Mouse (Mus musculus): ENCODE data around the gene Mfap2. TPM values are rescaled to one million over a fixed set of nuclear protein-coding genes. Genes with fewer than 3 reads are reported as not detected.
A peak's percentile ranks its signal among the peaks of the same experiment; 100 is the strongest.

Mfap2 gene
- polyA plus RNA-seq, 1 experiment: 173 TPM

- H3K4me1 ChIP-seq (ENCODE audit: control insufficient read depth, insufficient read depth, low read length): peaks cover 4% of the 10 kb centered on the region
- WGBS: 83% methylated on average over 13 of the region's 13 CpGs
- no peak for DNase-seq
- H3K4me3 ChIP-seq (replicated peaks; ENCODE audit: extremely low read depth, low read depth, low read length): no peak overlapping the region
- TF ChIP-seq POLR2A (IDR thresholded peaks at IDR 0.05; ENCODE audit: borderline replicate concordance, extremely low read depth, low read depth, low read length): no peak
- no peak for TF ChIP-seq CTCF (IDR thresholded peaks at IDR 0.05; ENCODE audit: insufficient read depth, low read length)
Observed at GRCm38 (mm10) chr4:141005983-141006382, 4.2 kb upstream of the Mfap2 start.

- Histone ChIP-seq H3K4me3 (replicated peaks; ENCODE audit: extremely low read depth, low read depth, low read length) (no peak overlapping the region), H3K4me1 (ENCODE audit: control insufficient read depth, insufficient read depth, low read length) (peaks cover 11% of the 10 kb centered on the region)
- DNase-seq: peak; percentile 51
- WGBS: 47% methylated on average over 8 of the region's 8 CpGs
- no peak for TF ChIP-seq CTCF (IDR thresholded peaks at IDR 0.05; ENCODE audit: insufficient read depth, low read length)
- 0 out of 2 replicates have a peak, but pooled peaks have one; percentile 60 for TF ChIP-seq POLR2A (IDR thresholded peaks at IDR 0.05; ENCODE audit: borderline replicate concordance, extremely low read depth, low read depth, low read length)
Observed at GRCm38 (mm10) chr4:141008028-141008427, 2.2 kb upstream of the Mfap2 start.

- Histone ChIP-seq H3K4me3 (replicated peaks; ENCODE audit: extremely low read depth, low read depth, low read length) (peak overlapping the region; percentile 86), H3K4me1 (ENCODE audit: control insufficient read depth, insufficient read depth, low read length) (peaks cover 11% of the 10 kb centered on the region)
- peak; percentile 58; the same call in 1 of the 2 replicates for TF ChIP-seq POLR2A (IDR thresholded peaks at IDR 0.05; ENCODE audit: borderline replicate concordance, extremely low read depth, low read depth, low read length)
- no peak for TF ChIP-seq CTCF (IDR thresholded peaks at IDR 0.05; ENCODE audit: insufficient read depth, low read length)
- under 1% methylated on average over 26 of the region's 26 CpGs for WGBS
- no peak for DNase-seq
Observed at GRCm38 (mm10) chr4:141010526-141010925, 308 bp downstream of the Mfap2 start.

- 6% methylated on average over 17 of the region's 17 CpGs for WGBS
- no peak for TF ChIP-seq CTCF (IDR thresholded peaks at IDR 0.05; ENCODE audit: insufficient read depth, low read length)
- no peak for TF ChIP-seq POLR2A (IDR thresholded peaks at IDR 0.05; ENCODE audit: borderline replicate concordance, extremely low read depth, low read depth, low read length)
- Histone ChIP-seq H3K4me3 (replicated peaks; ENCODE audit: extremely low read depth, low read depth, low read length) (peak overlapping the region; percentile 86), H3K4me1 (ENCODE audit: control insufficient read depth, insufficient read depth, low read length) (peaks cover 11% of the 10 kb centered on the region)
- DNase-seq: no peak
Observed at GRCm38 (mm10) chr4:141010941-141011429, 767 bp downstream of the Mfap2 start.

- DNase-seq: no peak
- TF ChIP-seq POLR2A (IDR thresholded peaks at IDR 0.05; ENCODE audit: borderline replicate concordance, extremely low read depth, low read depth, low read length) (no peak), CTCF (IDR thresholded peaks at IDR 0.05; ENCODE audit: insufficient read depth, low read length) (no peak)
- peaks cover 11% of the 10 kb centered on the region for H3K4me1 ChIP-seq (ENCODE audit: control insufficient read depth, insufficient read depth, low read length)
- H3K4me3 ChIP-seq (replicated peaks; ENCODE audit: extremely low read depth, low read depth, low read length): peak overlapping the region; percentile 86
- 36% methylated on average over 14 of the region's 14 CpGs for WGBS
Observed at GRCm38 (mm10) chr4:141011556-141012328, 1.5 kb downstream of the Mfap2 start.

- DNase-seq: no peak
- Histone ChIP-seq H3K4me1 (ENCODE audit: control insufficient read depth, insufficient read depth, low read length) (peaks cover 11% of the 10 kb centered on the region), H3K4me3 (replicated peaks; ENCODE audit: extremely low read depth, low read depth, low read length) (no peak overlapping the region)
- TF ChIP-seq POLR2A (IDR thresholded peaks at IDR 0.05; ENCODE audit: borderline replicate concordance, extremely low read depth, low read depth, low read length) (no peak), CTCF (IDR thresholded peaks at IDR 0.05; ENCODE audit: insufficient read depth, low read length) (no peak)
- 71% methylated on average over 10 of the region's 10 CpGs for WGBS
Observed at GRCm38 (mm10) chr4:141012558-141012957, 2.3 kb downstream of the Mfap2 start.

GRCm38 (mm10) chr4:141014114-141014513 lies 3.9 kb downstream of the Mfap2 start:
- TF ChIP-seq CTCF (IDR thresholded peaks at IDR 0.05; ENCODE audit: insufficient read depth, low read length) (no peak), POLR2A (IDR thresholded peaks at IDR 0.05; ENCODE audit: borderline replicate concordance, extremely low read depth, low read depth, low read length) (no peak)
- 79% methylated on average over 8 of the region's 8 CpGs for WGBS
- DNase-seq: no peak
- Histone ChIP-seq H3K4me3 (replicated peaks; ENCODE audit: extremely low read depth, low read depth, low read length) (no peak overlapping the region), H3K4me1 (ENCODE audit: control insufficient read depth, insufficient read depth, low read length) (peaks cover 11% of the 10 kb centered on the region)

GRCm38 (mm10) chr4:141014856-141015255 lies 4.6 kb downstream of the Mfap2 start:
- TF ChIP-seq POLR2A (IDR thresholded peaks at IDR 0.05; ENCODE audit: borderline replicate concordance, extremely low read depth, low read depth, low read length) (no peak), CTCF (IDR thresholded peaks at IDR 0.05; ENCODE audit: insufficient read depth, low read length) (no peak)
- 82% methylated on average over 11 of the region's 11 CpGs for WGBS
- H3K4me3 ChIP-seq (replicated peaks; ENCODE audit: extremely low read depth, low read depth, low read length): no peak overlapping the region
- DNase-seq: no peak
- H3K4me1 ChIP-seq (ENCODE audit: control insufficient read depth, insufficient read depth, low read length): peaks cover 10% of the 10 kb centered on the region

GRCm38 (mm10) chr4:141015356-141015755 lies 5.1 kb downstream of the Mfap2 start:
- TF ChIP-seq POLR2A (IDR thresholded peaks at IDR 0.05; ENCODE audit: borderline replicate concordance, extremely low read depth, low read depth, low read length) (no peak), CTCF (IDR thresholded peaks at IDR 0.05; ENCODE audit: insufficient read depth, low read length) (no peak)
- Histone ChIP-seq H3K4me3 (replicated peaks; ENCODE audit: extremely low read depth, low read depth, low read length) (no peak overlapping the region), H3K4me1 (ENCODE audit: control insufficient read depth, insufficient read depth, low read length) (peaks cover 8% of the 10 kb centered on the region)
- DNase-seq: no peak
- 63% methylated on average over 7 of the region's 7 CpGs for WGBS

- Histone ChIP-seq H3K4me3 (replicated peaks; ENCODE audit: extremely low read depth, low read depth, low read length) (no peak overlapping the region), H3K4me1 (ENCODE audit: control insufficient read depth, insufficient read depth, low read length) (peaks cover 11% of the 10 kb centered on the region)
- WGBS: 60% methylated on average over 9 of the region's 9 CpGs
Observed at GRCm38 (mm10) chr4:141016311-141016710, 6.1 kb downstream of the Mfap2 start.

More at GRCm38 (mm10) chr4:141016311-141016710, 6.1 kb downstream of the Mfap2 start:
- DNase-seq: no peak
- no peak for TF ChIP-seq POLR2A (IDR thresholded peaks at IDR 0.05; ENCODE audit: borderline replicate concordance, extremely low read depth, low read depth, low read length)
- TF ChIP-seq CTCF (IDR thresholded peaks at IDR 0.05; ENCODE audit: insufficient read depth, low read length): no peak

All from lung, adult 2 months (tissue).